ENCODE assay signal across 13 mouse cellular contexts in the genomic region with DNA sequence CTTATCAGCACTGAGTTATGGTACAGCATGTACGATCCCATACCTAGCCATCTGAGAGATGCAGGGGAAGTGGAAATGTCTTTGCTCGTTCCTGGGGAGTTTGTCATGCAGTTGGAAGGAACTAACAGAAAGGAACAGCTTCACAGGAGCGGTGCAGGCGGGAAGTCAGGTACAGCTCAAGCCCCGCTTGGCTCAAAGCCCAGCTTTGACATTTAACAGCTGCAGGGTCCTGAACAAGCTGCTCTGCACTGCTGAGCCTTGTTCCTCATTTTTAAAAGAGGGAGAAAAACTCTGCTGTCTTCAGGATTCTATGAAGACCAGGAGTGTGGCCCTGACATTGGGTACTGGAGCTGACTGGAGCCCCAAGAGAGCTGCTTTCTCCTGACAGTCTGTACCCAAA.
DNase-seq lines count a peak whose midpoint lies in the region; ATAC-seq and TF ChIP-seq lines count a peak whose summit lies in the region.
"Had no signal": no experiment of that assay in that cellular context is flagged by ENCODE, and none has a peak within 500 bp of the region (broad histone marks: within the 10 kb centered on the region; RNA-seq: fewer than 3 reads in every experiment).

No protein-coding gene starts in this region.

- WGBS in forebrain, embryonic 14.5 days, result 50% methylated on average over 5 of the region's 5 CpGs
- WGBS in forebrain, embryonic 10.5 days, result 85% methylated on average over 5 of the region's 5 CpGs
- 22% methylated on average over 5 of the region's 5 CpGs for WGBS in lung, embryonic 16.5 days
- WGBS in heart, embryonic 13.5 days, result 11% methylated on average over 5 of the region's 5 CpGs
- 49% methylated on average over 5 of the region's 5 CpGs for WGBS in midbrain, postnatal 0 days

- no peak overlapping the region for H3K4me3 ChIP-seq in forebrain, embryonic 14.5 days (ENCODE audit: low read depth, low read length)
- H3K4me3 ChIP-seq in forebrain, embryonic 10.5 days, result no peak overlapping the region
- H3K4me3 ChIP-seq in lung, embryonic 16.5 days (ENCODE audit: low read length), result no peak overlapping the region
- peak overlapping the region; percentile 17; the same call in 1 of the 2 replicates for H3K4me3 ChIP-seq in heart, embryonic 13.5 days
- no peak overlapping the region for H3K4me3 ChIP-seq in midbrain, postnatal 0 days (ENCODE audit: low read depth, low read length)
- H3K4me3 ChIP-seq: liver, embryonic 15.5 days; neural tube, embryonic 13.5 days had no signal

- TF ChIP-seq CTCF in midbrain, postnatal 0 days (IDR thresholded peaks at IDR 0.05), result no peak

- DNase-seq in forebrain, embryonic 14.5 days (ENCODE audit: low spot score), result peak; percentile 60
- no peak for DNase-seq in forebrain, embryonic 10.5 days (ENCODE audit: extremely low spot score, low spot score)
- no peak for DNase-seq in lung, postnatal 36 days
- peak; percentile 56 for DNase-seq in midbrain, postnatal 0 days (ENCODE audit: low spot score)
- no peak for DNase-seq in right cerebral cortex, postnatal 14 days
- DNase-seq in right cerebral cortex, postnatal 10 days (ENCODE audit: low spot score in 2 of 2), result no peak
- DNase-seq: cerebellum, adult 9-10 months had no signal

- H3K9me3 ChIP-seq in forebrain, embryonic 14.5 days (replicated peaks; ENCODE audit: control insufficient read depth, low read length), result no peaks in the 10 kb centered on the region
- no peaks in the 10 kb centered on the region for H3K9me3 ChIP-seq in forebrain, embryonic 10.5 days
- H3K9me3 ChIP-seq in lung, embryonic 16.5 days (ENCODE audit: control insufficient read depth, low read length), result no peaks in the 10 kb centered on the region
- no peaks in the 10 kb centered on the region for H3K9me3 ChIP-seq in heart, embryonic 13.5 days
- no peaks in the 10 kb centered on the region for H3K9me3 ChIP-seq in midbrain, postnatal 0 days (ENCODE audit: low read length)
- H3K9me3 ChIP-seq: liver, embryonic 15.5 days; neural tube, embryonic 13.5 days had no signal

- H3K36me3 ChIP-seq in forebrain, embryonic 14.5 days (ENCODE audit: control insufficient read depth, insufficient read depth, low read length), result no peaks in the 10 kb centered on the region
- H3K36me3 ChIP-seq in forebrain, embryonic 10.5 days (replicated peaks), result no peaks in the 10 kb centered on the region
- H3K36me3 ChIP-seq in lung, embryonic 16.5 days (ENCODE audit: control insufficient read depth, insufficient read depth, low read length), result no peaks in the 10 kb centered on the region
- no peaks in the 10 kb centered on the region for H3K36me3 ChIP-seq in heart, embryonic 13.5 days
- H3K36me3 ChIP-seq in midbrain, postnatal 0 days (ENCODE audit: insufficient read depth, low read length), result no peaks in the 10 kb centered on the region
- H3K36me3 ChIP-seq: liver, embryonic 15.5 days; neural tube, embryonic 13.5 days had no signal

- ATAC-seq in forebrain, embryonic 14.5 days, result peak; percentile 55; the same call in 1 of the 2 replicates
- ATAC-seq in lung, embryonic 16.5 days (ENCODE audit: low read depth), result peak; percentile 57; the same call in 1 of the 2 replicates
- ATAC-seq in heart, embryonic 13.5 days (ENCODE audit: extremely low read depth, insufficient number of reproducible peaks, low FRiP score, low TSS enrichment), result no peak
- no peak for ATAC-seq in midbrain, postnatal 0 days (ENCODE audit: low FRiP score)
- ATAC-seq: activated CD4-positive, CD25-positive, alpha-beta regulatory T cell, adult 4 months; CD4-positive, CD25-positive, alpha-beta regulatory T cell, adult 4 months had no signal

- no peak overlapping the region for H3K27ac ChIP-seq in forebrain, embryonic 14.5 days (ENCODE audit: low read depth, low read length)
- no peak overlapping the region for H3K27ac ChIP-seq in forebrain, embryonic 10.5 days
- no peak overlapping the region for H3K27ac ChIP-seq in lung, embryonic 16.5 days (ENCODE audit: low read length)
- peak overlapping the region; percentile 70 for H3K27ac ChIP-seq in heart, embryonic 13.5 days (replicated peaks)
- no peak overlapping the region for H3K27ac ChIP-seq in midbrain, postnatal 0 days (ENCODE audit: low read depth, low read length)
- H3K27ac ChIP-seq: liver, embryonic 15.5 days; neural tube, embryonic 13.5 days had no signal

- no peaks in the 10 kb centered on the region for H3K27me3 ChIP-seq in forebrain, embryonic 14.5 days (replicated peaks; ENCODE audit: control insufficient read depth, insufficient read depth, low read length)
- H3K27me3 ChIP-seq in forebrain, embryonic 10.5 days (ENCODE audit: poor library complexity, severe bottlenecking), result no peaks in the 10 kb centered on the region; the same call in 1 of the 2 replicates
- no peaks in the 10 kb centered on the region for H3K27me3 ChIP-seq in lung, embryonic 16.5 days (ENCODE audit: control insufficient read depth, insufficient read depth, low read depth, low read length)
- no peaks in the 10 kb centered on the region for H3K27me3 ChIP-seq in heart, embryonic 13.5 days (replicated peaks)
- no peaks in the 10 kb centered on the region for H3K27me3 ChIP-seq in midbrain, postnatal 0 days (ENCODE audit: insufficient read depth, low read length)
- H3K27me3 ChIP-seq: liver, embryonic 15.5 days; neural tube, embryonic 13.5 days had no signal

- no peak overlapping the region for H3K4me2 ChIP-seq in forebrain, embryonic 14.5 days (ENCODE audit: low read length)
- no peak overlapping the region for H3K4me2 ChIP-seq in lung, embryonic 16.5 days (ENCODE audit: low read depth, low read length)
- peak overlapping the region; percentile 51 for H3K4me2 ChIP-seq in heart, embryonic 13.5 days
- no peak overlapping the region for H3K4me2 ChIP-seq in midbrain, postnatal 0 days (ENCODE audit: low read depth, low read length, poor library complexity, severe bottlenecking)
- H3K4me2 ChIP-seq: liver, embryonic 15.5 days; neural tube, embryonic 13.5 days had no signal

- H3K4me1 ChIP-seq in forebrain, embryonic 14.5 days (ENCODE audit: control insufficient read depth, insufficient read depth, low read length), result peaks cover 5% of the 10 kb centered on the region; the same call in 1 of the 2 replicates
- peaks cover 15% of the 10 kb centered on the region for H3K4me1 ChIP-seq in forebrain, embryonic 10.5 days
- H3K4me1 ChIP-seq in lung, embryonic 16.5 days (replicated peaks; ENCODE audit: control insufficient read depth, insufficient read depth, low read length), result peaks cover 9% of the 10 kb centered on the region
- peaks cover 76% of the 10 kb centered on the region for H3K4me1 ChIP-seq in heart, embryonic 13.5 days
- H3K4me1 ChIP-seq in midbrain, postnatal 0 days (ENCODE audit: insufficient read depth, low read length), result no peaks in the 10 kb centered on the region
- H3K4me1 ChIP-seq: liver, embryonic 15.5 days had no signal

- H3K9ac ChIP-seq in forebrain, embryonic 14.5 days (ENCODE audit: low read length), result no peak overlapping the region
- no peak overlapping the region for H3K9ac ChIP-seq in lung, embryonic 16.5 days (ENCODE audit: low read length)
- H3K9ac ChIP-seq in heart, embryonic 13.5 days, result peak overlapping the region; percentile 15; the same call in 1 of the 2 replicates
- no peak overlapping the region for H3K9ac ChIP-seq in midbrain, postnatal 0 days (replicated peaks; ENCODE audit: low read length, poor library complexity, severe bottlenecking)
- H3K9ac ChIP-seq: liver, embryonic 15.5 days; neural tube, embryonic 13.5 days had no signal

Comparison
In these comparisons a context has a peak if more than half of its experiments do, and no peak if none do; other contexts are left out.
1. DNase-seq: peak in forebrain, embryonic 14.5 days (single experiment) and midbrain, postnatal 0 days (single experiment); none in forebrain, embryonic 10.5 days (single experiment), lung, postnatal 36 days (single experiment), right cerebral cortex, postnatal 14 days (single experiment) and right cerebral cortex, postnatal 10 days (0 of 2).
2. ATAC-seq: peak in forebrain, embryonic 14.5 days (single experiment) and lung, embryonic 16.5 days (single experiment); none in heart, embryonic 13.5 days (single experiment) and midbrain, postnatal 0 days (single experiment).